Mouse (Mus musculus) forebrain, embryonic 16.5 days (tissue): ENCODE measurements around the gene Bri3. TPM values are rescaled to one million over a fixed set of nuclear protein-coding genes. Genes with fewer than 3 reads are reported as not detected.

Experiments used
- ATAC-seq: fragments of 200-750 bp; cut with Nextera tagmentation; 2 replicates; pipeline ENCODE4 v1.8.0; 2017; ENCODE audit warnings: mild to moderate bottlenecking, moderate library complexity
- H3K27ac ChIP-seq: fragments of 300-500 bp; sonication (generic); 2 replicates; pipeline ENCODE4 v1.5.1; 2014; ENCODE audit warnings: low read length, control low read depth
- H3K27me3 ChIP-seq: fragments of 300-500 bp; sonication (generic); replicated peaks from 2 replicates; pipeline ENCODE4 v1.6.1; 2014; ENCODE audit warnings: low read length; ENCODE audit not compliant: control insufficient read depth, insufficient read depth
- H3K36me3 ChIP-seq: fragments of 300-500 bp; sonication (generic); 2 replicates; pipeline ENCODE4 v1.6.1; 2014; ENCODE audit not compliant: control insufficient read depth, insufficient read depth
- H3K4me1 ChIP-seq: fragments of 300-500 bp; sonication (generic); replicated peaks from 2 replicates; pipeline ENCODE4 v1.6.1; 2014; ENCODE audit warnings: low read length; ENCODE audit not compliant: control insufficient read depth, insufficient read depth
- H3K4me2 ChIP-seq: fragments of 300-500 bp; sonication (generic); 2 replicates; pipeline ENCODE4 v1.6.1; 2014; ENCODE audit warnings: mild to moderate bottlenecking, low read length, control low read depth
- H3K4me3 ChIP-seq: fragments of 300-500 bp; sonication (generic); replicated peaks from 2 replicates; pipeline ENCODE4 v1.5.1; 2014; ENCODE audit warnings: mild to moderate bottlenecking, low read length, control low read depth
- H3K9ac ChIP-seq: fragments of 300-500 bp; sonication (generic); replicated peaks from 2 replicates; pipeline ENCODE4 v1.6.1; 2014; ENCODE audit warnings: low read depth, low read length, control low read depth
- H3K9me3 ChIP-seq: fragments of 300-500 bp; sonication (generic); 2 replicates; pipeline ENCODE4 v1.6.1; 2016; ENCODE audit warnings: low read length; ENCODE audit not compliant: control insufficient read depth
- WGBS: fragments of 180-500 bp; shearing (Covaris S2); extraction: QIAGEN DNeasy Blood & Tissue Kit; methylation state at CpG from one replicate; pipeline ENCODE4 v1.1.7; 2014; 5-methylcytosine and 5-hydroxymethylcytosine counted together
- polyA plus RNA-seq: library from polyadenylated mRNA; unstranded; fragments of >200 nt; fragmentation: Nextera tagmentation; extraction: Ambion mirVana; gene quantifications from 2 replicates; pipeline ENCODE4 v1.2.1, GENCODE M21; 2015

Gene Bri3
- 94.7 and 98.0 TPM in 2 replicates for polyA plus RNA-seq

DNA sequence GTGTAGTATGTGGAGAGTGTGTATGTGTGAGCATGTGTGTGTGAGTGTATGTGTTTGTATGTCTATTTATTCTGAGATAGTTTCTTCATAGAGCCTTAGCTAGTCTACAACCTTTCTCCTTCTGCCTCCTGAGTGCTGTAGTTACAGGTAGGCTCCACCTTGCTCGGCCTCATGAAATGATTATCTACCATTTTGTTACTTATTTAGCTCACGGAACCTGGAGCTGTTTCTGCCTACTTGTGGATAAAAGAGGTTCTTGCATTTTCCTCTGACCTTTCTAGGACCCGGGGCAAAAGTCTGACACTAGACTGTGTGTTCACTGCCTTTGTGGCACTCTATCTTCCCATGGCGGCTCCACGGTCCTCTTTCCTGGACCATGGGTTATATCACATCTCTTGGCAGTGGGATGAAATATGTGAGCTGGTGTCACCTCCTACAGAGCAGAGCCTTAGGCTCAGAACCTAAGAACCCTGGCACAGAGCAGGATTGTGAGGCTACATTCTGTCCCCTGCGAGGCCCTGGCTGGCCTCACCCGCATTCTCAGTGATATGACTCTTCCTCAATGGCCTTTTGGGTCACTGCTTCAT lies at the start of gene Bri3:
TSS of gene Bri3 (plus strand) at position 537 of the 587 bp plus-strand sequence.
- no peaks in the 10 kb centered on the region for H3K9me3 ChIP-seq
- no peak within 1 kb of the TSS for H3K4me2 ChIP-seq
- H3K4me1 ChIP-seq, result no peaks in the 10 kb centered on the region
- H3K4me3 ChIP-seq, result no peak within 1 kb of the TSS
- H3K27ac ChIP-seq, result no peak within 1 kb of the TSS
- no peak for ATAC-seq
- H3K36me3 ChIP-seq, result no peaks in the 10 kb centered on the region
- no peak within 1 kb of the TSS for H3K9ac ChIP-seq
- 92% methylated on average over 7 of the region's 7 CpGs for WGBS
- H3K27me3 ChIP-seq, result no peaks in the 10 kb centered on the region

DNA sequence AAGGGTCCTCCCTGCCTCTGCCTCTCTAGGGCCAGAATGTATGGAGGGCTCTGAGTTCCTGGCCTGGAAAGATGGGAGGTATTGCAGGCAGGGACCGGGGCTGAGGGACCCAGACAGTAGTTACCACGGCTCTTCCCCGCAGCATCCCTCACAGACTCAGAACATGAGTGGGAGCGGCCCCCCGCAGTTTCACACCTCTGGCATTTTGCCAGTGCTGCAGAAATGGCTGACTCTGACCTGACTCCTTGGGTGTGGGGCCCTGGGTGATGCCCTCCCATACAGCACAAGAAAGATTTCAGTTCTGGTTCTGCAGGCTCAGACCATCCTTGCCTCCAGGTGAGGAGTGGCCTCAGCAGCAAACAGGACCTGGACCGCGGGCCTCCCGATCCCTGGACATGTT lies 48.7 kb upstream of the Bri3 start:
- H3K9ac ChIP-seq, result no peak overlapping the region
- 88% methylated on average over 8 of the region's 8 CpGs for WGBS
- ATAC-seq, result no peak
- H3K9me3 ChIP-seq, result no peaks in the 10 kb centered on the region
- H3K27ac ChIP-seq, result no peak overlapping the region
- no peaks in the 10 kb centered on the region for H3K4me1 ChIP-seq
- H3K4me2 ChIP-seq, result no peak overlapping the region
- no peaks in the 10 kb centered on the region for H3K27me3 ChIP-seq
- 0 out of 2 replicates have a peak, but pooled peaks cover 4% of the 10 kb centered on the region for H3K36me3 ChIP-seq
- H3K4me3 ChIP-seq, result no peak overlapping the region

DNA sequence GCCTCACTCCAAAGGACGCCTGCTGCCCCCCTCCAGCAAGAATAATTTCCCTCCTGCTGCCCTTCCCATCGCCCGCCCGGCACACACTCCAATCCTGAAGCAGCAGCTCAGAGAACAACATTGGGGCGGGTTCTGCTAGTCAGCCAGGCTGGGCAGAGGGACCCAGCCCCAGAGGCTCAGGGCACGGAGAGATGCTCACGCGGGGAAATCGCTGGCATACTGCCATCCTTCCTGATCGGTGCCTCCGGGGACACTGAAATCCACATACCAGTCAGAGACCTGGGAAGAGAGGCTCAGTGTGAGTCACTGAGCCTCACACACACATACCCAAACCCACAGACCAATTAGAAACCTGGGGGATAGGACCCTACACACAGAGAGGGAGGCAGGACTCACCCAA lies 43.6 kb upstream of the Bri3 start:
- no peak for ATAC-seq
- Histone ChIP-seq H3K27ac (no peak overlapping the region), H3K9ac (no peak overlapping the region), H3K27me3 (no peaks in the 10 kb centered on the region), H3K4me2 (no peak overlapping the region), H3K36me3 (peaks cover 24% of the 10 kb centered on the region), H3K4me3 (no peak overlapping the region), H3K4me1 (no peaks in the 10 kb centered on the region), H3K9me3 (peaks cover 5% of the 10 kb centered on the region; the same call in 1 of the 2 replicates)
- WGBS, result 69% methylated on average over 11 of the region's 11 CpGs

DNA sequence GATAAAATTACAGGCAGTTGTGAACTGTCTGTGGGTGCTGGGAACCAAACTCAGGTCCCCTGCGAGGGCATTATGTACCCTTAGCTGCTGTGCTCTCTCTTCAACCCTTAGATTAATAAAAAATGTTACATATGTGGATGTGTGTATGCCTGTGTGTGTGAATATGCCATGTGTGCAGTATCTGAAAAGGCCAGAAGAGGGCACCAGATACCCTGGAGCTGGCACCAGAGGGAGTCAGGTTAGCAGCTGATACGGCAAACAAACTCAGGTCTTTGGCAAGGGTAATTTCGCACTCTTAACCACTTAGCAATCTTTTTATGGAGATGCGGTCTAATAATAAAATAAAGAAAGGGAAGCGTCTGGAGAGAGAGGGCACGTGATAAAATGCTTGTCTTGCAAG lies 41.8 kb upstream of the Bri3 start:
- peaks cover 25% of the 10 kb centered on the region for H3K36me3 ChIP-seq
- no peak overlapping the region for H3K4me2 ChIP-seq
- ATAC-seq, result no peak
- peaks cover 5% of the 10 kb centered on the region; the same call in 1 of the 2 replicates for H3K9me3 ChIP-seq
- no peaks in the 10 kb centered on the region for H3K27me3 ChIP-seq
- no peak overlapping the region for H3K4me3 ChIP-seq
- no peaks in the 10 kb centered on the region for H3K4me1 ChIP-seq
- WGBS, result 97% methylated on average over 6 of the region's 6 CpGs
- no peak overlapping the region for H3K9ac ChIP-seq
- no peak overlapping the region for H3K27ac ChIP-seq

DNA sequence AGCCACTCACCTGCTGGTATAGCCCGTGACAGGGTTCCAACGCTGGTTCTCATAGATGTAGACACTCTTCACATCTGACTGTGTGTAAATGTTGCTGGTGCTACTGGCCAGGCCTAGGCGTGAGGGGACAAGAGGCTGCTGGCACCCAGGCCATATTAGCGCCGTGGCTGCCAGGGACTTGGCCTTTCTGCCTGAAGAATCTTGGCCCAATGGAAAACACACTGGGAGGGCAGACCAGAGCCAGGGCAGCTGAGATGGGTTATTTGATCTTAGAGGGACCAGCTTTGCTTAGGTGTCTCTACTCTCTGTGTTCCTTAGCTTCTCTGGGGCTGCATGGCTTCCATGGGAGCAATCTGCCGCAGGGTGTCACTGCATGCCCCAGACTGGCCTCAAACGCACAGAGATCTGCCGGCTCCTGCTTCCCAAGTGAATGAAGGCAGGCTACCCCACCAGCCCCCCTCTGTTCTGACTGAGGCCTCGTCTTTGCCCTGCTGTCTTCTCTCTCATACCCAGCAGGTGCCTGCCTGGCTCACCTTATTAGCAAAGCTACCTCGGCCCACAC lies 40.8 kb upstream of the Bri3 start:
- peaks cover 5% of the 10 kb centered on the region; the same call in 1 of the 2 replicates for H3K9me3 ChIP-seq
- H3K27me3 ChIP-seq, result no peaks in the 10 kb centered on the region
- no peak overlapping the region for H3K4me3 ChIP-seq
- no peaks in the 10 kb centered on the region for H3K4me1 ChIP-seq
- H3K4me2 ChIP-seq, result no peak overlapping the region
- no peak overlapping the region for H3K27ac ChIP-seq
- WGBS, result 86% methylated on average over 10 of the region's 10 CpGs
- H3K36me3 ChIP-seq, result peaks cover 25% of the 10 kb centered on the region
- ATAC-seq, result no peak
- H3K9ac ChIP-seq, result no peak overlapping the region

DNA sequence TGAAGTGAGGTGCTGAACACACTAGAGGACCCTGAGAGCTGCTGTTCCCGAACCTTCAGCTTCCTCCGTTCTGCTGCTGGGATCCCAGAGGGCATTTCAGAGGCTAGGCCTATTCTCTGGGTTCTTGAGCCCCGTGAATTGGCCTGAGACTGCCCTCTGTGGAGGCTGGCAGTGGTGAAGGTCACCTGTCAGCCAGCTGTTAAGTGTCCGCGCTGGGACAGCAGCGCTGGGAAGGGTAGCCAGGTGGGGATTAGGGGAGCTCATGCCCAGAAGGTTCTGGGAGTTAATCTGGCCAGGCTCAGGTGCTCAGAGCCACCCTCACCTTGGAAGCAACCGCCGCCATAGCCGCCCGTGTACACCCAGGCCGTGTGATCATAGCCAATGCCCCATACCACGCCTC lies 39.9 kb upstream of the Bri3 start:
- Histone ChIP-seq H3K4me1 (no peaks in the 10 kb centered on the region), H3K9ac (no peak overlapping the region), H3K27ac (no peak overlapping the region), H3K4me3 (no peak overlapping the region), H3K4me2 (no peak overlapping the region), H3K9me3 (peaks cover 5% of the 10 kb centered on the region; the same call in 1 of the 2 replicates), H3K36me3 (peaks cover 22% of the 10 kb centered on the region), H3K27me3 (no peaks in the 10 kb centered on the region)
- WGBS, result 91% methylated on average over 12 of the region's 12 CpGs
- ATAC-seq, result no peak

DNA sequence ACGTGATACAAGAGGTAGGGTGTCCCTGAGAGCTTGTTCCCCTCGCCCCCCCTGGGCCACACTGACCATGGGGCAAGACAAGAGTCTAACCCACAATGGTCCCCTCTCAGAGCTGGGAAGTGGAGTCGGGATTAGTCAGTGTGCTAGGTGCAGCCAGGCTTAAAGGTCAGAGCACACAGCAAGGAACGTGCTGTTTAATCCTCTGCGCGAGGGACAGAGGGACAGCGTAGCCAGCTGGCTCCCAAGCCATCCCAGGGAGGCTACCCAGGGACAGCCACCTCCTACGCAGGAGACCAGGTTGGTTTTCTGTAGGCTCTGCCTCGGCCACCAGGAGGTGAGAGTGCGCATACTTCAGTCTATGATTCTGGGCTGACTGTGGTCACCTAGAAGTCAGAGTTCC lies 39.3 kb upstream of the Bri3 start:
- no peak for ATAC-seq
- Histone ChIP-seq H3K27me3 (no peaks in the 10 kb centered on the region), H3K36me3 (peaks cover 28% of the 10 kb centered on the region)

DNA sequence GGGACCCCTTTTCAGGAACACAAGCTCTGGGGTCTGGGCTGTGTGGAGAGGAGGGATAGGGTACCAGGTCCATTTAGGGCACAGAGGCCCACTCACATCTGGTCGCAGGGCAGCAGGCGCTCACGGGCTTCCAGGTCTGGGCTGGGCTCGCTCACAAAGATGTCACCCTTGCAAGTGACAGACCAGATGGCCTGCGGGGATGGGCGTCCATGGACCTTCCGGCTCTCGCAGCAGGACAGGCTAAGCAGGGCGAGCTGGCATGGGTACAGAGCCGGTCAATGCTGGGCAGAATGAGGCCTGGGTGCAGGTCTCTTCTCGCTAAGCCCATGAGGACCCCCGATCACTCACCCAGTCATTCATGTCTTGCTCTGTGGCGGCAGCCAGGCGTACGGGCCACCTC lies 38.2 kb upstream of the Bri3 start:
- no peak for ATAC-seq
- peaks cover 37% of the 10 kb centered on the region for H3K36me3 ChIP-seq
- H3K27me3 ChIP-seq, result no peaks in the 10 kb centered on the region
- WGBS, result 92% methylated on average over 15 of the region's 15 CpGs
- H3K4me3 ChIP-seq, result no peak overlapping the region
- no peaks in the 10 kb centered on the region for H3K4me1 ChIP-seq
- no peak overlapping the region for H3K4me2 ChIP-seq
- no peak overlapping the region for H3K9ac ChIP-seq
- H3K27ac ChIP-seq, result no peak overlapping the region
- peaks cover 5% of the 10 kb centered on the region; the same call in 1 of the 2 replicates for H3K9me3 ChIP-seq

More for the DNA sequence above, 39.3 kb upstream of the Bri3 start:
- WGBS, result 52% methylated on average over 10 of the region's 10 CpGs
- no peak overlapping the region for H3K4me3 ChIP-seq
- peaks cover 5% of the 10 kb centered on the region; the same call in 1 of the 2 replicates for H3K9me3 ChIP-seq
- no peak overlapping the region for H3K9ac ChIP-seq
- no peaks in the 10 kb centered on the region for H3K4me1 ChIP-seq
- no peak overlapping the region for H3K27ac ChIP-seq
- H3K4me2 ChIP-seq, result no peak overlapping the region

DNA sequence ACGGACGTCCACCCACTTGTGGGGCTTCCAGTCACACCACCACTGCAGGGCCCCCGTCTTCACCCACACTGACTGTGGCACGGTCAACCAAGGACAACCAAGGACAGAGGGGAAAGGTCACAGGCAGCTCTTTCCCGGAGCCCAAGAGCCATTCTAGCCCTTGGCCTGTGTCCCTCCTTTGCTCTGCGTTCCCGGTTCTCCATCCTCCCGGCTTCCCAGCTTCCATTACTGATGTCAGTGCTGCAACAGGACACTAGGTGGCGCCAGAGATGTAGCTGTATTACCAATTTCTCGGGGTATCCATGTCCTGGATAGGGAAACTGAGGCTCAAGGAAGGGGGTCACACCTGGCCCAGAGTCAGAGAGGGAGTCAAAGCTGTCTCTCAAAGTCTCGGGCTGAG lies 36.8 kb upstream of the Bri3 start:
- Histone ChIP-seq H3K4me3 (no peak overlapping the region), H3K27ac (no peak overlapping the region), H3K4me2 (no peak overlapping the region), H3K27me3 (no peaks in the 10 kb centered on the region), H3K4me1 (no peaks in the 10 kb centered on the region), H3K9me3 (peaks cover 2% of the 10 kb centered on the region; the same call in 1 of the 2 replicates), H3K36me3 (peaks cover 42% of the 10 kb centered on the region), H3K9ac (no peak overlapping the region)
- no peak for ATAC-seq
- WGBS, result 50% methylated on average over 11 of the region's 11 CpGs
